Mouse (Mus musculus) v-Abl transformed pro-B cells (cell line): ENCODE data around the gene H3f3b.

Source experiments
- in situ Hi-C, 2 experiments: fragments of 400-800 bp; cut with MboI; formaldehyde crosslinking; loops; one replicate each; pipeline ENCODE4 v1.15.1; 2025; ENCODE audit not compliant: unreplicated experiment in 2 of 2

H3f3b gene

GRCm38 (mm10) chr11:116050196-116050595 lies 22.4 kb upstream of the H3f3b start:
- in situ Hi-C loops: no loop called here

GRCm38 (mm10) chr11:116049610-116050009 lies 21.8 kb upstream of the H3f3b start:
- in situ Hi-C loops: no loop called here

- in situ Hi-C loops: no loop called here
Observed at GRCm38 (mm10) chr11:116045173-116045572, 17.4 kb upstream of the H3f3b start.

GRCm38 (mm10) chr11:116043286-116043685 lies 15.5 kb upstream of the H3f3b start:
- in situ Hi-C loops: no loop called here

GRCm38 (mm10) chr11:116042372-116043138 lies 14.8 kb upstream of the H3f3b start:
- in situ Hi-C loops: no loop called here

GRCm38 (mm10) chr11:116041833-116042232 lies 14.1 kb upstream of the H3f3b start:
- in situ Hi-C loops: no loop called here

GRCm38 (mm10) chr11:116040593-116040992 lies 12.8 kb upstream of the H3f3b start:
- in situ Hi-C loops: no loop called here

GRCm38 (mm10) chr11:116037826-116038225 lies 10.1 kb upstream of the H3f3b start:
- in situ Hi-C loops: no loop called here

GRCm38 (mm10) chr11:116036671-116037070 lies 8.9 kb upstream of the H3f3b start:
- in situ Hi-C loops: no loop called here

GRCm38 (mm10) chr11:116034584-116034983 lies 6.8 kb upstream of the H3f3b start:
- in situ Hi-C loops: loop anchor here (5.0 kb wide), 1 partner anchor 38 kb away; no protein-coding TSS in a partner anchor

- in situ Hi-C loops: loop anchor here (5.0 kb wide), 1 partner anchor 41 kb away; no protein-coding TSS in a partner anchor
Observed at GRCm38 (mm10) chr11:116030898-116031845, 3.4 kb upstream of the H3f3b start.

- in situ Hi-C loops: loop anchor here (5.0 kb wide), 1 partner anchor 42 kb away; no protein-coding TSS in a partner anchor
Observed at GRCm38 (mm10) chr11:116030088-116030897, 2.5 kb upstream of the H3f3b start, which contains the start of gene Unk. Gene Unk, plus strand, starts transcription at chr11:116030322.

GRCm38 (mm10) chr11:116029086-116029865 lies 1.5 kb upstream of the H3f3b start:
- in situ Hi-C loops: loop anchor here in 1 of 2 experiments (5.0 to 10.0 kb wide), 2 partner anchors 103 to 816 kb away; partner anchors contain the start of genes Jmjd6, Mettl23 and Trim65

GRCm38 (mm10) chr11:116028177-116028865 lies 559 bp upstream of the H3f3b start:
- in situ Hi-C loops: loop anchor here in 1 of 2 experiments (5.0 to 10.0 kb wide), 2 partner anchors 104 to 816 kb away; partner anchors contain the start of genes Jmjd6, Mettl23 and Trim65

- in situ Hi-C loops: loop anchor here in 1 of 2 experiments (5.0 to 10.0 kb wide), 2 partner anchors 107 to 820 kb away; partner anchors contain the start of genes Jmjd6, Mettl23 and Trim65
Observed at GRCm38 (mm10) chr11:116025056-116025845, 2.5 kb downstream of the H3f3b start.

- in situ Hi-C loops: loop anchor here in 1 of 2 experiments (10.0 kb wide), 1 partner anchor 820 kb away; the partner anchor contains the start of genes Jmjd6 and Mettl23
Observed at GRCm38 (mm10) chr11:116024356-116024808, 3.4 kb downstream of the H3f3b start.

GRCm38 (mm10) chr11:116023771-116024355 lies 3.9 kb downstream of the H3f3b start:
- in situ Hi-C loops: loop anchor here in 1 of 2 experiments (10.0 kb wide), 1 partner anchor 821 kb away; the partner anchor contains the start of genes Jmjd6 and Mettl23
